Mouse (Mus musculus) midbrain, postnatal 0 days (tissue): ENCODE results near the gene Hist1h1e. TPM values are rescaled to one million over a fixed set of nuclear protein-coding genes. Genes with fewer than 3 reads are reported as not detected.

Experiments
- ATAC-seq: fragments of 200-750 bp; cut with Nextera tagmentation; 2 replicates; pipeline ENCODE4 v1.8.0; 2017; ENCODE audit warnings: moderate number of reproducible peaks, mild to moderate bottlenecking, moderate TSS enrichment, moderate library complexity; ENCODE audit not compliant: low FRiP score
- DNase-seq: peaks from one replicate; pipeline ENCODE4 v3.0.0-alpha.2; 2015; ENCODE audit warnings: low spot score
- H3K27ac ChIP-seq: fragments of 300-500 bp; sonication (generic); 2 replicates; pipeline ENCODE4 v1.5.1; 2014; ENCODE audit warnings: low read depth, mild to moderate bottlenecking, low read length, mixed read lengths
- H3K27me3 ChIP-seq: fragments of 300-500 bp; sonication (generic); 2 replicates; pipeline ENCODE4 v1.6.1; 2014; ENCODE audit warnings: low read length, control low read depth, mixed read lengths; ENCODE audit not compliant: insufficient read depth
- H3K36me3 ChIP-seq: fragments of 300-500 bp; sonication (generic); 2 replicates; pipeline ENCODE4 v1.6.1; 2014; ENCODE audit warnings: low read length, control low read depth, mixed read lengths; ENCODE audit not compliant: insufficient read depth
- H3K4me1 ChIP-seq: fragments of 300-500 bp; sonication (generic); 2 replicates; pipeline ENCODE4 v1.6.1; 2014; ENCODE audit warnings: mild to moderate bottlenecking, control low read depth, antibody characterized with exemption, low read length, mixed read lengths; ENCODE audit not compliant: insufficient read depth
- H3K4me2 ChIP-seq: fragments of 300-500 bp; sonication (generic); 2 replicates; pipeline ENCODE4 v1.6.1; 2014; ENCODE audit warnings: low read depth, mild to moderate bottlenecking, low read length, mixed read lengths; ENCODE audit not compliant: poor library complexity, severe bottlenecking
- H3K4me3 ChIP-seq: fragments of 300-500 bp; sonication (generic); 2 replicates; pipeline ENCODE4 v1.5.1; 2014; ENCODE audit warnings: low read depth, mild to moderate bottlenecking, low read length, moderate library complexity
- H3K9ac ChIP-seq: fragments of 300-500 bp; sonication (generic); replicated peaks from 2 replicates; pipeline ENCODE4 v1.6.1; 2014; ENCODE audit warnings: mild to moderate bottlenecking, low read length, moderate library complexity, mixed read lengths; ENCODE audit not compliant: poor library complexity, severe bottlenecking
- H3K9me3 ChIP-seq: fragments of 300-500 bp; sonication (generic); 2 replicates; pipeline ENCODE4 v1.6.1; 2016; ENCODE audit warnings: low read length, control low read depth
- CTCF ChIP-seq: IDR thresholded peaks from 2 replicates; pipeline ENCODE4 v1.5.1; 2016; ENCODE audit warnings: antibody characterized with exemption, mild to moderate bottlenecking
- WGBS: fragments of 180-500 bp; shearing (Covaris S2); extraction: QIAGEN DNeasy Blood & Tissue Kit; methylation state at CpG from one replicate; pipeline ENCODE4 v1.1.7; 2014; 5-methylcytosine and 5-hydroxymethylcytosine counted together
- microRNA-seq: library from miRNA; unstranded; fragments of <30 nt; microRNA quantifications from one replicate; pipeline ENCODE4, GENCODE M21; 2016; ENCODE audit warnings: borderline number of aligned reads
- polyA plus RNA-seq: library from polyadenylated mRNA; unstranded; fragments of >200 nt; fragmentation: Nextera tagmentation; extraction: Ambion mirVana; gene quantifications from 2 replicates; pipeline ENCODE4 v1.2.1, GENCODE M21; 2015
- total RNA-seq: library from RNA; depleted of rRNA; stranded (reverse); fragments of >200 nt; gene quantifications from 2 replicates; pipeline ENCODE4 v1.2.3, GENCODE M21; 2014; rRNA removed

The Hist1h1e gene
- total and polyA plus RNA-seq, 2 experiments from 2014 or later, result 9.5 to 160 TPM

DNA sequence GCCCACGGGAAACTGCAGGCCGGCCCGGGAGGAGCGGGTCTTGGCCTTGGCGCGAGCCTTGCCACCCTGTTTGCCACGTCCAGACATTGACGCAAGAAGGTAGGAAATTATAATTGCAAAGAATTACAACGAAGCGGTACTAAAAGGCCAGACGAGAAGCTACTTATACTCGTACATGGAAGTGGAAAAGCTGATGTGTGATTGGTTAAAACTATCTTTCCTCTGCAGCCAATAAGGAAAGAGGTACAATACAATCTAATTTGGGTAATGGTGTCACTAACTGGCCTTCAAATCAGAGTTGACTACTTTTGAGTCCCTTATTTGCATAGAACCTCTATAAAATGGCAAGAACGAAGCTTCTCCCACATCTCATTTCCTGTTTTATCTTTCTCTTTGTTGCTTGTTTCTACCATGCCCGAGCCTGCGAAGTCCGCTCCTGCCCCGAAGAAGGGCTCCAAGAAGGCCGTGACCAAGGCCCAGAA, 51.3 kb downstream of the Hist1h1e start, which contains the start of the genes Hist1h2ae and Hist1h2bg:
Gene Hist1h2ae, minus strand, starts transcription at position 199 of the 482 bp plus-strand sequence.
Gene Hist1h2bg, plus strand, starts transcription at position 375 of the 482 bp plus-strand sequence.
- no peaks in the 10 kb centered on the region for H3K27me3 ChIP-seq
- WGBS, result 0% methylated on average over 16 of the region's 18 CpGs
- no peak for TF ChIP-seq CTCF
- H3K4me1 ChIP-seq, result 0 out of 2 replicates have a peak, but pooled peaks cover 3% of the 10 kb centered on the region
- DNase-seq (peak; percentile 97), ATAC-seq (peak; percentile 90)
- peak within 1 kb of the TSS; percentile 39 for H3K4me3 ChIP-seq
- peak within 1 kb of the TSS; percentile 86 for H3K27ac ChIP-seq
- peak within 1 kb of the TSS; percentile 52 for H3K4me2 ChIP-seq
- H3K9ac ChIP-seq, result peak within 1 kb of the TSS; percentile 50; the same call in 1 of the 2 replicates
- H3K9me3 ChIP-seq, result no peaks in the 10 kb centered on the region
- H3K36me3 ChIP-seq, result no peaks in the 10 kb centered on the region

Small RNA genes lying within 50 kb of the gene (microRNA-seq; reads per million reads assigned to microRNA genes)
- gene Gm44359, result not detected
- gene Gm44394, result not detected

Other genes starting within 250 kb of the Hist1h1e start
Only the 30 nearest of the 36 such genes appear.
- gene Btn2a2, start 133.7 kb downstream of the Hist1h1e start, total RNA-seq, result 0.16 TPM in 1 of 2 replicates, not detected in the other
- gene Btn2a2, start 133.7 kb downstream of the Hist1h1e start, polyA plus RNA-seq, result not detected in 2 replicates
- 1,176 and 1,474 TPM in 2 replicates for gene Hist1h4h, start 91.5 kb downstream of the Hist1h1e start, total RNA-seq
- 3.9 and 4.0 TPM in 2 replicates for gene Hist1h4h, start 91.5 kb downstream of the Hist1h1e start, polyA plus RNA-seq
- gene Hist1h2af, start 88.7 kb downstream of the Hist1h1e start, total RNA-seq, result 52.3 and 293 TPM in 2 replicates
- 0.54 and 1.5 TPM in 2 replicates for gene Hist1h2af, start 88.7 kb downstream of the Hist1h1e start, polyA plus RNA-seq
- 99.4 and 262 TPM in 2 replicates for gene Hist1h3g, start 87.1 kb downstream of the Hist1h1e start, total RNA-seq
- not detected in 2 replicates for gene Hist1h3g, start 87.1 kb downstream of the Hist1h1e start, polyA plus RNA-seq
- 8.7 and 34.2 TPM in 2 replicates for gene Hist1h2bh, start 79.2 kb downstream of the Hist1h1e start, total RNA-seq
- 0.16 TPM in 1 of 2 replicates, not detected in the other for gene Hist1h2bh, start 79.2 kb downstream of the Hist1h1e start, polyA plus RNA-seq
- 154 and 239 TPM in 2 replicates for gene Hist1h3f, start 78.5 kb downstream of the Hist1h1e start, total RNA-seq
- gene Hist1h3f, start 78.5 kb downstream of the Hist1h1e start, polyA plus RNA-seq, result 0.21 and 0.23 TPM in 2 replicates
- gene Hist1h4f, start 70.9 kb downstream of the Hist1h1e start, total RNA-seq, result 684 and 753 TPM in 2 replicates
- not detected in 2 replicates for gene Hist1h4f, start 70.9 kb downstream of the Hist1h1e start, polyA plus RNA-seq
- gene Hist1h1d, start 69.3 kb downstream of the Hist1h1e start, total RNA-seq, result 21.3 and 23.4 TPM in 2 replicates
- 0.04 and 0.07 TPM in 2 replicates for gene Hist1h1d, start 69.3 kb downstream of the Hist1h1e start, polyA plus RNA-seq
- gene Hist1h3e, start 60.2 kb downstream of the Hist1h1e start, total RNA-seq, result 203 and 384 TPM in 2 replicates
- gene Hist1h3e, start 60.2 kb downstream of the Hist1h1e start, polyA plus RNA-seq, result 1.2 and 1.9 TPM in 2 replicates
- gene Hist1h2ae, start 51.3 kb downstream of the Hist1h1e start, total RNA-seq, result 76.7 and 98.8 TPM in 2 replicates
- gene Hist1h2ae, start 51.3 kb downstream of the Hist1h1e start, polyA plus RNA-seq, result 4.5 and 5.9 TPM in 2 replicates
- 248 and 572 TPM in 2 replicates for gene Hist1h2bg, start 51.2 kb downstream of the Hist1h1e start, total RNA-seq
- 2.8 and 4.5 TPM in 2 replicates for gene Hist1h2bg, start 51.2 kb downstream of the Hist1h1e start, polyA plus RNA-seq
- gene Hist1h2bf, start 48.4 kb downstream of the Hist1h1e start, total RNA-seq, result 194 and 327 TPM in 2 replicates
- 0.43 TPM in 1 of 2 replicates, not detected in the other for gene Hist1h2bf, start 48.4 kb downstream of the Hist1h1e start, polyA plus RNA-seq
- gene Hist1h2ad, start 48.2 kb downstream of the Hist1h1e start, total RNA-seq, result 162 and 232 TPM in 2 replicates
- gene Hist1h2ad, start 48.2 kb downstream of the Hist1h1e start, polyA plus RNA-seq, result not detected in 2 replicates
- 49.8 and 92.5 TPM in 2 replicates for gene Hist1h3d, start 46.8 kb downstream of the Hist1h1e start, total RNA-seq
- gene Hist1h3d, start 46.8 kb downstream of the Hist1h1e start, polyA plus RNA-seq, result 0.42 and 0.55 TPM in 2 replicates
- 900 and 1,141 TPM in 2 replicates for gene Hist1h4d, start 41.0 kb downstream of the Hist1h1e start, total RNA-seq
- 18.0 and 18.8 TPM in 2 replicates for gene Hist1h4d, start 41.0 kb downstream of the Hist1h1e start, polyA plus RNA-seq
- gene Hist1h2be, start 1.4 kb downstream of the Hist1h1e start, total RNA-seq, result 75.1 and 75.2 TPM in 2 replicates
- 0.32 and 0.33 TPM in 2 replicates for gene Hist1h2be, start 1.4 kb downstream of the Hist1h1e start, polyA plus RNA-seq
- 16.6 and 45.8 TPM in 2 replicates for gene Hist1h2ac, start 61.4 kb upstream of the Hist1h1e start, total RNA-seq
- 0.21 and 0.28 TPM in 2 replicates for gene Hist1h2ac, start 61.4 kb upstream of the Hist1h1e start, polyA plus RNA-seq
- gene Hist1h2bc, start 61.6 kb upstream of the Hist1h1e start, total RNA-seq, result 66.3 and 125 TPM in 2 replicates
- gene Hist1h2bc, start 61.6 kb upstream of the Hist1h1e start, polyA plus RNA-seq, result 23.7 and 28.6 TPM in 2 replicates
- 0.93 TPM in 1 of 2 replicates, not detected in the other for gene Hist1h1t, start 73.3 kb upstream of the Hist1h1e start, total RNA-seq
- gene Hist1h1t, start 73.3 kb upstream of the Hist1h1e start, polyA plus RNA-seq, result not detected in 2 replicates
- 622 and 783 TPM in 2 replicates for gene Hist1h4c, start 75.9 kb upstream of the Hist1h1e start, total RNA-seq
- gene Hist1h4c, start 75.9 kb upstream of the Hist1h1e start, polyA plus RNA-seq, result 1.5 and 2.2 TPM in 2 replicates
- gene Hfe, start 88.3 kb upstream of the Hist1h1e start, total RNA-seq, result 1.8 and 2.5 TPM in 2 replicates
- gene Hfe, start 88.3 kb upstream of the Hist1h1e start, polyA plus RNA-seq, result 4.0 and 5.8 TPM in 2 replicates
- 243 and 275 TPM in 2 replicates for gene Hist1h1c, start 116.2 kb upstream of the Hist1h1e start, total RNA-seq
- 26.1 and 26.5 TPM in 2 replicates for gene Hist1h1c, start 116.2 kb upstream of the Hist1h1e start, polyA plus RNA-seq
- 206 and 420 TPM in 2 replicates for gene Hist1h3c, start 123.0 kb upstream of the Hist1h1e start, total RNA-seq
- gene Hist1h3c, start 123.0 kb upstream of the Hist1h1e start, polyA plus RNA-seq, result not detected in 2 replicates
- 491 and 821 TPM in 2 replicates for gene Hist1h2bb, start 124.2 kb upstream of the Hist1h1e start, total RNA-seq
- 0.61 TPM in 1 of 2 replicates, not detected in the other for gene Hist1h2bb, start 124.2 kb upstream of the Hist1h1e start, polyA plus RNA-seq
- gene Hist1h2ab, start 128.6 kb upstream of the Hist1h1e start, total RNA-seq, result 98.5 and 290 TPM in 2 replicates
- gene Hist1h2ab, start 128.6 kb upstream of the Hist1h1e start, polyA plus RNA-seq, result 2.1 and 2.4 TPM in 2 replicates
- gene Hist1h3b, start 129.7 kb upstream of the Hist1h1e start, total RNA-seq, result 124 and 290 TPM in 2 replicates
- 0.50 and 0.51 TPM in 2 replicates for gene Hist1h3b, start 129.7 kb upstream of the Hist1h1e start, polyA plus RNA-seq
- 143 and 315 TPM in 2 replicates for gene Hist1h4b, start 134.5 kb upstream of the Hist1h1e start, total RNA-seq
- gene Hist1h4b, start 134.5 kb upstream of the Hist1h1e start, polyA plus RNA-seq, result 1.6 and 2.0 TPM in 2 replicates
- 171 and 405 TPM in 2 replicates for gene Hist1h4a, start 138.7 kb upstream of the Hist1h1e start, total RNA-seq
- gene Hist1h4a, start 138.7 kb upstream of the Hist1h1e start, polyA plus RNA-seq, result not detected in 2 replicates
- gene Hist1h3a, start 139.8 kb upstream of the Hist1h1e start, total RNA-seq, result 322 and 620 TPM in 2 replicates
- 0.99 and 1.4 TPM in 2 replicates for gene Hist1h3a, start 139.8 kb upstream of the Hist1h1e start, polyA plus RNA-seq
- 90.8 and 138 TPM in 2 replicates for gene Hist1h1a, start 141.1 kb upstream of the Hist1h1e start, total RNA-seq
- gene Hist1h1a, start 141.1 kb upstream of the Hist1h1e start, polyA plus RNA-seq, result not detected in 2 replicates